Mouse (Mus musculus) liver, embryonic 16.5 days (tissue): ENCODE measurements around the gene Shroom3. TPM values are rescaled to one million over a fixed set of nuclear protein-coding genes. Genes with fewer than 3 reads are reported as not detected.

ENCODE experiments used
- ATAC-seq: fragments of 200-750 bp; cut with Nextera tagmentation; 2 replicates; pipeline ENCODE4 v1.8.0; 2017; ENCODE audit warnings: low read depth, mild to moderate bottlenecking, moderate number of reproducible peaks, moderate library complexity
- H3K27ac ChIP-seq: fragments of 300-500 bp; sonication (generic); 2 replicates; pipeline ENCODE4 v1.5.1; 2014; ENCODE audit warnings: mild to moderate bottlenecking, low read length
- H3K27me3 ChIP-seq: fragments of 300-500 bp; sonication (generic); 2 replicates; pipeline ENCODE4 v1.6.1; 2014; ENCODE audit warnings: low read depth, low read length, mixed read lengths; ENCODE audit not compliant: control insufficient read depth, insufficient read depth
- H3K36me3 ChIP-seq: fragments of 300-500 bp; sonication (generic); 2 replicates; pipeline ENCODE4 v1.6.1; 2014; ENCODE audit warnings: mild to moderate bottlenecking; ENCODE audit not compliant: control insufficient read depth, insufficient read depth
- H3K4me1 ChIP-seq: fragments of 300-500 bp; sonication (generic); 2 replicates; pipeline ENCODE4 v1.6.1; 2014; ENCODE audit warnings: low read depth, low read length, mixed read lengths; ENCODE audit not compliant: control insufficient read depth
- H3K4me2 ChIP-seq: fragments of 300-500 bp; sonication (generic); 2 replicates; pipeline ENCODE4 v1.6.1; 2014; ENCODE audit warnings: low read depth, low read length, mixed read lengths
- H3K4me3 ChIP-seq: fragments of 300-500 bp; sonication (generic); 2 replicates; pipeline ENCODE4 v1.5.1; 2014; ENCODE audit warnings: low read depth, mild to moderate bottlenecking, low read length
- H3K9ac ChIP-seq: fragments of 300-500 bp; sonication (generic); 2 replicates; pipeline ENCODE4 v1.6.1; 2014; ENCODE audit warnings: low read depth, low read length
- H3K9me3 ChIP-seq: fragments of 300-500 bp; sonication (generic); replicated peaks from 2 replicates; pipeline ENCODE4 v1.6.1; 2016; ENCODE audit warnings: low read length; ENCODE audit not compliant: control insufficient read depth
- WGBS: fragments of 180-500 bp; shearing (Covaris S2); extraction: QIAGEN DNeasy Blood & Tissue Kit; methylation state at CpG from one replicate; pipeline ENCODE4 v1.1.7; 2014; ENCODE audit not compliant: insufficient replicate concordance; 5-methylcytosine and 5-hydroxymethylcytosine counted together
- polyA plus RNA-seq: library from polyadenylated mRNA; unstranded; fragments of >200 nt; fragmentation: Nextera tagmentation; extraction: Ambion mirVana; gene quantifications from 2 replicates; pipeline ENCODE4 v1.2.1, GENCODE M21; 2015

Shroom3 gene
- polyA plus RNA-seq, 1 experiment from 2014 or later: 0.31 TPM

- Histone ChIP-seq H3K4me3 (no peak overlapping the region), H3K9ac (no peak overlapping the region), H3K27me3 (no peaks in the 10 kb centered on the region), H3K4me2 (no peak overlapping the region), H3K27ac (no peak overlapping the region), H3K9me3 (no peaks in the 10 kb centered on the region), H3K36me3 (no peaks in the 10 kb centered on the region), H3K4me1 (no peaks in the 10 kb centered on the region)
- no peak for ATAC-seq
- WGBS: 67% methylated on average over 3 of the region's 3 CpGs
These were observed 91.7 kb downstream of the Shroom3 start for GRCm38 (mm10) chr5:92774893-92775292.

DNA sequence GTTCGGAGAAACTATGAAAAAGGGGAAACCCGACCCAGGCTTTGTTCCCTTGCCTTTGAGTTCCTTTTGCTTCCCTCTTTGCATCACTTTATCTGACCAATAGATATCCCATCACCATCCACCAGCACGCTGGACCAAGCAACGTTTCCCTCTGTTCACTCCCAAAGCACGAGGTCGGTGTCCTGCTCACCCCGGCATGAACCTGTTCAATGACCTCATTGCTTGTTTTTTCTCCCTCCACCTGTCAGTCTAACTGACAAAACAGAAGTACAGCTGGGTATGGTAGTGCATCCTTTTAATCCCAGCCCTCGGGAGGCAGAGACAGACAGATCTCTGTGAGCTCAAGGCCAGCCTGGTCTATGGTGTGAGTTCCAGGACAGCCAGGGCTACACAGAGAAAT is 95.2 kb downstream of the Shroom3 start:
- 54% methylated on average over 8 of the region's 8 CpGs for WGBS
- no peak overlapping the region for H3K4me3 ChIP-seq
- H3K27me3 ChIP-seq: no peaks in the 10 kb centered on the region
- no peaks in the 10 kb centered on the region for H3K9me3 ChIP-seq
- no peak overlapping the region for H3K27ac ChIP-seq
- no peaks in the 10 kb centered on the region for H3K36me3 ChIP-seq
- H3K4me1 ChIP-seq: no peaks in the 10 kb centered on the region
- H3K4me2 ChIP-seq: no peak overlapping the region
- 0 out of 2 replicates have a peak, but pooled peaks have one; percentile 30 for ATAC-seq
- no peak overlapping the region for H3K9ac ChIP-seq

DNA sequence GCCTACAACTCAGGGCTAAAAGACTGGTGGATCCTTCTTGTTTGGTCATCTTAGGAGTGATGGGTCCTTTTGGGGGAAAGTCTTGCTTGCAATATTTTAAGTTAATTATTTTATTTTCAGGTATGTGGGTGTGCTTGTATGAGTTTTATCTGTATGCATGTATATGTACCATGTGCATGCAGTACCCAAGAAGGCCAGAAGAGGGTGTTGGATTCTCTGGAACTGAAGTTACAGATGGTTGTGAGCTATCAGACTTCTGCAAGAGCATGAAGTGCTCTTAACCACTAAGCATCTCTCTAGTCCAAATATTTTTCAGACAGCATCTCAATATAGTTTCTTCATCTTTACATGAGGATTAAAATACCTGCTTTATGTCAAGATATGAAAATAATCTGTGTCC is 97.8 kb downstream of the Shroom3 start:
- H3K27ac ChIP-seq: no peak overlapping the region
- no peak overlapping the region for H3K9ac ChIP-seq
- no peaks in the 10 kb centered on the region for H3K4me1 ChIP-seq
- ATAC-seq: no peak
- H3K4me3 ChIP-seq: no peak overlapping the region
- H3K4me2 ChIP-seq: no peak overlapping the region
- no peaks in the 10 kb centered on the region for H3K36me3 ChIP-seq
- no peaks in the 10 kb centered on the region for H3K27me3 ChIP-seq
- no peaks in the 10 kb centered on the region for H3K9me3 ChIP-seq

- H3K4me1 ChIP-seq: no peaks in the 10 kb centered on the region
- ATAC-seq: no peak
- H3K4me2 ChIP-seq: no peak overlapping the region
- H3K27ac ChIP-seq: no peak overlapping the region
- no peaks in the 10 kb centered on the region for H3K9me3 ChIP-seq
- WGBS: 63% methylated on average over 6 of the region's 6 CpGs
- no peaks in the 10 kb centered on the region for H3K27me3 ChIP-seq
- no peak overlapping the region for H3K4me3 ChIP-seq
- no peaks in the 10 kb centered on the region for H3K36me3 ChIP-seq
- H3K9ac ChIP-seq: no peak overlapping the region
These were observed 101.0 kb downstream of the Shroom3 start for GRCm38 (mm10) chr5:92784037-92784860.

DNA sequence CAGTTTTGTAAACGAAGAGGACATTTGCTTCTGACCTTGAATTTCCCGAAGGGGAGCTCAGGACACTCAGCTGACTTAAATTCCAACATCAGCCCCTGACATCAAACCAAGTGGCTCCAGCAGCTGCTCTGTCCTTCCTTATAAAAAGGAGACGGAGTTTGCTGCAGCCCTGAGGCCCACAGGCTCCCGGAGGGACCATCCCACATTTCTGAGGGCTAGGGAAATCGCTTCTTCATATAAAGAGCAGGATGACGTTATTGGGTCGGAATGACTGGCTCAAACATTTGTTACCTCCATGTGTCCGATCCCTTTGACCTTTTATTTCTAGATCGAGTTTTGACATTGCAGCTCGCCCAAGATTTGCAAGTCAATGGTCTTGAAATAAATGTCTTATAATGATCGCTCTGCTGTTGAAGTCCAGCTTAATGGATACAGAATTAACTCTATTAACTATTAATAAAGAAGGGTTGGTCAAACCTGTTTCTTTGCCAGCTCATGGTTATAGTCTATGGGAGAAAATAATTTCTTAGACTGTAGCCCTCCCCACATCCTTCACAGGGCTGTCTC is 102.7 kb downstream of the Shroom3 start:
- Histone ChIP-seq H3K9me3 (no peaks in the 10 kb centered on the region), H3K27ac (no peak overlapping the region), H3K9ac (no peak overlapping the region), H3K27me3 (no peaks in the 10 kb centered on the region), H3K4me1 (no peaks in the 10 kb centered on the region), H3K4me2 (no peak overlapping the region), H3K4me3 (no peak overlapping the region), H3K36me3 (no peaks in the 10 kb centered on the region)
- 71% methylated on average over 11 of the region's 11 CpGs for WGBS
- no peak for ATAC-seq

DNA sequence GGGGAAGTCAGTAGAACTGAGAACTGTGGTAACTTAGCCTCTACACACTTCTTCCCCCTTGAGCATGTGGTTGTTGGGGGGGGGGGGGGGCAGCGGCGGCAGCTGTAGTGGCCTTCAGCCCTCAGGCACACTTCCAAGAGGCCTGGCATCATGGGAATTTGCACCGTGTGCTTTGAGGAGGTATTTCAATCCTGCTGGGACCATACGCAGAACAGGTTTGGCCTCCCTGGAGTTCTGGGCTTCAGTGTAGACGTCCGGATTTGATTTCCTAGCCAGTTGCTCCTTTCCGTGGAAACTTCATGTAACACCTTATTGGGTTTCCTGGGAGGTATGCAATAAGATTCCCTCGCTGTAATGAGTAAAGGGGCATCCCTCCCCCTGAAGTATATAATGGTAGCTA is 105.8 kb downstream of the Shroom3 start:
- ATAC-seq: no peak
- 52% methylated on average over 8 of the region's 8 CpGs for WGBS

GRCm38 (mm10) chr5:92796089-92796990 is 113.1 kb downstream of the Shroom3 start:
- WGBS: 39% methylated on average over 11 of the region's 11 CpGs
- H3K9ac ChIP-seq: no peak overlapping the region
- H3K4me2 ChIP-seq: no peak overlapping the region
- H3K36me3 ChIP-seq: no peaks in the 10 kb centered on the region
- no peaks in the 10 kb centered on the region for H3K4me1 ChIP-seq
- no peak overlapping the region for H3K4me3 ChIP-seq
- H3K9me3 ChIP-seq: no peaks in the 10 kb centered on the region; the same call in 1 of the 2 replicates
- H3K27ac ChIP-seq: no peak overlapping the region
- H3K27me3 ChIP-seq: no peaks in the 10 kb centered on the region
- ATAC-seq: no peak

More for the DNA sequence above, 105.8 kb downstream of the Shroom3 start:
- H3K27me3 ChIP-seq: no peaks in the 10 kb centered on the region
- H3K4me1 ChIP-seq: no peaks in the 10 kb centered on the region
- H3K4me3 ChIP-seq: no peak overlapping the region
- H3K36me3 ChIP-seq: no peaks in the 10 kb centered on the region
- H3K9ac ChIP-seq: no peak overlapping the region
- H3K4me2 ChIP-seq: no peak overlapping the region
- no peak overlapping the region for H3K27ac ChIP-seq
- H3K9me3 ChIP-seq: no peaks in the 10 kb centered on the region

GRCm38 (mm10) chr5:92797981-92798380 is 114.7 kb downstream of the Shroom3 start:
- H3K4me1 ChIP-seq: no peaks in the 10 kb centered on the region
- no peak overlapping the region for H3K4me2 ChIP-seq
- H3K27ac ChIP-seq: no peak overlapping the region
- no peaks in the 10 kb centered on the region for H3K36me3 ChIP-seq
- no peaks in the 10 kb centered on the region; the same call in 1 of the 2 replicates for H3K9me3 ChIP-seq
- ATAC-seq: no peak
- H3K9ac ChIP-seq: no peak overlapping the region
- WGBS: 47% methylated on average over 3 of the region's 3 CpGs
- no peak overlapping the region for H3K4me3 ChIP-seq
- no peaks in the 10 kb centered on the region for H3K27me3 ChIP-seq
